Mouse (Mus musculus): ENCODE data around the gene Tgtp2. TPM values are rescaled to one million over a fixed set of nuclear protein-coding genes. Genes with fewer than 3 reads are reported as not detected.

The Tgtp2 gene
- polyA plus RNA-seq, 1 experiment from 2014 or later = 0.06 TPM

DNA sequence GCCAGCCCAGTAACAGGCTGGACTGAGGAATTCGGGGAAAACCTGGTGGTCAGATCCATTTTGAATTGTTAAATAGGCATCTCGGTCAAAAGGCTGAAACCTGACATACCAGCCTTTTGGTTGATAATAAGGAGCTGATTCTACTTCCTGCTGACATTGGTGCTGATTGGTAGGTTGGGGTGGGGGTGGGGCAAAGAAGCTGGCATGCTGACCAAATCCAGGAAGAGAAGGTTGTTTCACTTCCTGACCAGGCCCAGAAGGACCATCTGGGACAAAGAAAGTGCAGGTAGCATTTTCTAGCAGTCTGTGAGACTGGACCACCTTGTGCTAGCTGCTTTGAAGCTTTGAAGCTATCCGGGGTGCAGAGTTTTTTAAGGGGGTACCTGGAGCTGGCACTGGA is 36.4 kb upstream of the Tgtp2 start:
- H3K27ac ChIP-seq (ENCODE audit: low read depth, low read length) = no peak overlapping the region
- ATAC-seq (no peak), DNase-seq (ENCODE audit: low spot score) (no peak)
- no peak overlapping the region for H3K4me2 ChIP-seq (ENCODE audit: low read length)
- H3K4me3 ChIP-seq (ENCODE audit: low read depth, low read length) = no peak overlapping the region
- H3K27me3 ChIP-seq (replicated peaks; ENCODE audit: control insufficient read depth, insufficient read depth, low read length) = no peaks in the 10 kb centered on the region
- H3K36me3 ChIP-seq (ENCODE audit: control insufficient read depth, insufficient read depth, low read length) = no peaks in the 10 kb centered on the region
- 86% methylated on average over 3 of the region's 3 CpGs for WGBS
- H3K9me3 ChIP-seq (replicated peaks; ENCODE audit: control insufficient read depth, low read length) = no peaks in the 10 kb centered on the region
- no peak overlapping the region for H3K9ac ChIP-seq (ENCODE audit: low read length)
- H3K4me1 ChIP-seq (ENCODE audit: control insufficient read depth, insufficient read depth, low read length) = no peaks in the 10 kb centered on the region

GRCm38 (mm10) chr11:49095367-49095766 is 31.4 kb upstream of the Tgtp2 start:
- Histone ChIP-seq H3K9ac (ENCODE audit: low read length) (no peak overlapping the region), H3K27ac (ENCODE audit: low read depth, low read length) (no peak overlapping the region), H3K27me3 (replicated peaks; ENCODE audit: control insufficient read depth, insufficient read depth, low read length) (no peaks in the 10 kb centered on the region), H3K4me1 (ENCODE audit: control insufficient read depth, insufficient read depth, low read length) (no peaks in the 10 kb centered on the region), H3K4me3 (ENCODE audit: low read depth, low read length) (no peak overlapping the region), H3K36me3 (ENCODE audit: control insufficient read depth, insufficient read depth, low read length) (no peaks in the 10 kb centered on the region), H3K9me3 (replicated peaks; ENCODE audit: control insufficient read depth, low read length) (no peaks in the 10 kb centered on the region), H3K4me2 (ENCODE audit: low read length) (no peak overlapping the region)
- no peak for DNase-seq (ENCODE audit: low spot score)
- WGBS = 64% methylated on average over 4 of the region's 4 CpGs
- no peak for ATAC-seq

- H3K36me3 ChIP-seq (ENCODE audit: control insufficient read depth, insufficient read depth, low read length) = no peaks in the 10 kb centered on the region
- no peak overlapping the region for H3K4me2 ChIP-seq (ENCODE audit: low read length)
- H3K9me3 ChIP-seq (replicated peaks; ENCODE audit: control insufficient read depth, low read length) = no peaks in the 10 kb centered on the region
- no peak overlapping the region for H3K27ac ChIP-seq (ENCODE audit: low read depth, low read length)
- ATAC-seq (no peak), DNase-seq (ENCODE audit: low spot score) (no peak)
- no peak overlapping the region for H3K4me3 ChIP-seq (ENCODE audit: low read depth, low read length)
- H3K4me1 ChIP-seq (ENCODE audit: control insufficient read depth, insufficient read depth, low read length) = no peaks in the 10 kb centered on the region
- no peaks in the 10 kb centered on the region for H3K27me3 ChIP-seq (replicated peaks; ENCODE audit: control insufficient read depth, insufficient read depth, low read length)
- WGBS = 85% methylated on average over 6 of the region's 6 CpGs
- no peak overlapping the region for H3K9ac ChIP-seq (ENCODE audit: low read length)
These were observed 30.1 kb upstream of the Tgtp2 start for GRCm38 (mm10) chr11:49093861-49094660.

- Histone ChIP-seq H3K9me3 (replicated peaks; ENCODE audit: control insufficient read depth, low read length) (no peaks in the 10 kb centered on the region), H3K4me1 (ENCODE audit: control insufficient read depth, insufficient read depth, low read length) (no peaks in the 10 kb centered on the region), H3K27me3 (replicated peaks; ENCODE audit: control insufficient read depth, insufficient read depth, low read length) (no peaks in the 10 kb centered on the region), H3K27ac (ENCODE audit: low read depth, low read length) (no peak overlapping the region), H3K4me2 (ENCODE audit: low read length) (no peak overlapping the region), H3K36me3 (ENCODE audit: control insufficient read depth, insufficient read depth, low read length) (no peaks in the 10 kb centered on the region), H3K9ac (ENCODE audit: low read length) (no peak overlapping the region), H3K4me3 (ENCODE audit: low read depth, low read length) (no peak overlapping the region)
- DNase-seq (ENCODE audit: low spot score) (no peak), ATAC-seq (no peak)
- WGBS = 96% methylated on average over 2 of the region's 2 CpGs
These were observed 28.8 kb upstream of the Tgtp2 start for GRCm38 (mm10) chr11:49092786-49093185.

DNA sequence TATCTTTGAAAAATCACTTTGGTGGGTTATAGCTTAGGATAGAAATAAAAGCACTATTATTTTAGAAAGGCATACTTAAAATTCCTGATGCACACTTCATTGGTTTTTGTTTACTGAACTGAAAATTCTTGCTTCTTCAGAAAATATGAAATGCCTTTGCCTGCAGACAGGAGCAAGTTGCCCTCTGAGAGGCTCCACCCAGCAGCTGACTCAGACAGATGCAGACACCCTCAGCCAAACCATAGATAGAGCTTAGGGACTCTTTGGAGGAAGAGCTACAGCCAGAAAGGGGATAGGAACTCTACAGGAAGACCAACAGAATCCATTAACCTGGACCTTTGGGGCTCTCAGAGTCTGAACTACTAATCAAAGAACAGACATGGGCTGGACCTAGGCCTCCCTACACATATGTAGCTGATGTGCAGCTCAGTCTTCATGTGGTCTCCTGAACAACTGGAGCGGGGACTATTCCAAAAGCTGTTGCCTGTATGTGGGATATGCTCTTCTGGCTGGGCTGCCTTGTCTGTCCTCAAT is 28.1 kb upstream of the Tgtp2 start:
- Histone ChIP-seq H3K4me1 (ENCODE audit: control insufficient read depth, insufficient read depth, low read length) (no peaks in the 10 kb centered on the region), H3K27me3 (replicated peaks; ENCODE audit: control insufficient read depth, insufficient read depth, low read length) (no peaks in the 10 kb centered on the region), H3K9me3 (replicated peaks; ENCODE audit: control insufficient read depth, low read length) (no peaks in the 10 kb centered on the region), H3K36me3 (ENCODE audit: control insufficient read depth, insufficient read depth, low read length) (no peaks in the 10 kb centered on the region), H3K4me3 (ENCODE audit: low read depth, low read length) (no peak overlapping the region), H3K4me2 (ENCODE audit: low read length) (no peak overlapping the region), H3K27ac (ENCODE audit: low read depth, low read length) (no peak overlapping the region), H3K9ac (ENCODE audit: low read length) (no peak overlapping the region)
- DNase-seq (ENCODE audit: low spot score) = no peak
- no peak for ATAC-seq
- WGBS = 96% methylated on average over 1 of the region's 1 CpGs

GRCm38 (mm10) chr11:49091171-49091570 is 27.2 kb upstream of the Tgtp2 start:
- no peaks in the 10 kb centered on the region for H3K27me3 ChIP-seq (replicated peaks; ENCODE audit: control insufficient read depth, insufficient read depth, low read length)
- ATAC-seq = no peak
- H3K4me3 ChIP-seq (ENCODE audit: low read depth, low read length) = no peak overlapping the region
- H3K36me3 ChIP-seq (ENCODE audit: control insufficient read depth, insufficient read depth, low read length) = no peaks in the 10 kb centered on the region
- H3K4me1 ChIP-seq (ENCODE audit: control insufficient read depth, insufficient read depth, low read length) = no peaks in the 10 kb centered on the region
- no peak overlapping the region for H3K9ac ChIP-seq (ENCODE audit: low read length)
- H3K4me2 ChIP-seq (ENCODE audit: low read length) = no peak overlapping the region
- H3K9me3 ChIP-seq (replicated peaks; ENCODE audit: control insufficient read depth, low read length) = no peaks in the 10 kb centered on the region
- no peak for DNase-seq (ENCODE audit: low spot score)
- no peak overlapping the region for H3K27ac ChIP-seq (ENCODE audit: low read depth, low read length)
- 84% methylated on average over 4 of the region's 4 CpGs for WGBS

GRCm38 (mm10) chr11:49090551-49090950 is 26.5 kb upstream of the Tgtp2 start:
- H3K4me3 ChIP-seq (ENCODE audit: low read depth, low read length) = no peak overlapping the region
- WGBS = 89% methylated on average over 5 of the region's 5 CpGs
- no peak overlapping the region for H3K4me2 ChIP-seq (ENCODE audit: low read length)
- H3K9ac ChIP-seq (ENCODE audit: low read length) = no peak overlapping the region
- H3K27me3 ChIP-seq (replicated peaks; ENCODE audit: control insufficient read depth, insufficient read depth, low read length) = no peaks in the 10 kb centered on the region
- H3K4me1 ChIP-seq (ENCODE audit: control insufficient read depth, insufficient read depth, low read length) = no peaks in the 10 kb centered on the region
- DNase-seq (ENCODE audit: low spot score) (no peak), ATAC-seq (no peak)
- H3K9me3 ChIP-seq (replicated peaks; ENCODE audit: control insufficient read depth, low read length) = no peaks in the 10 kb centered on the region
- no peaks in the 10 kb centered on the region for H3K36me3 ChIP-seq (ENCODE audit: control insufficient read depth, insufficient read depth, low read length)
- H3K27ac ChIP-seq (ENCODE audit: low read depth, low read length) = no peak overlapping the region

GRCm38 (mm10) chr11:49089735-49090507 is 25.9 kb upstream of the Tgtp2 start:
- no peak for DNase-seq (ENCODE audit: low spot score)
- ATAC-seq = no peak
- Histone ChIP-seq H3K9ac (ENCODE audit: low read length) (no peak overlapping the region), H3K4me1 (ENCODE audit: control insufficient read depth, insufficient read depth, low read length) (no peaks in the 10 kb centered on the region), H3K4me3 (ENCODE audit: low read depth, low read length) (no peak overlapping the region), H3K4me2 (ENCODE audit: low read length) (no peak overlapping the region), H3K9me3 (replicated peaks; ENCODE audit: control insufficient read depth, low read length) (no peaks in the 10 kb centered on the region), H3K27me3 (replicated peaks; ENCODE audit: control insufficient read depth, insufficient read depth, low read length) (no peaks in the 10 kb centered on the region), H3K36me3 (ENCODE audit: control insufficient read depth, insufficient read depth, low read length) (no peaks in the 10 kb centered on the region), H3K27ac (ENCODE audit: low read depth, low read length) (no peak overlapping the region)
- WGBS = 86% methylated on average over 3 of the region's 3 CpGs

All from forebrain, embryonic 14.5 days (tissue).